Mouse (Mus musculus) Patski (cell line): ENCODE measurements around the gene Khnyn. TPM values are rescaled to one million over a fixed set of nuclear protein-coding genes. Genes with fewer than 3 reads are reported as not detected.
A peak's percentile ranks its signal among the peaks of the same experiment; 100 is the strongest.

ENCODE experiments used
- ATAC-seq: fragments of 100-300 bp; one replicate; pipeline ENCODE4 v1.8.0; 2021
- CTCF ChIA-PET: fragments of 350-600 bp; sonication (Branson Sonifier 250); formaldehyde crosslinking; loops from one replicate; lab custom pipeline; 2022; ENCODE audit warnings: inconsistent platforms; lab: Charles Lee
- POLR2A ChIA-PET: fragments of 350-600 bp; sonication (Branson Sonifier 250); formaldehyde crosslinking; loops from one replicate; lab custom pipeline; 2022; ENCODE audit warnings: antibody characterized with exemption, inconsistent platforms; lab: Charles Lee
- DNase-seq: peaks from one replicate; pipeline ENCODE4 v3.0.0-alpha.2; 2011; ENCODE audit warnings: low read depth, low spot score
- H3K27me3 ChIP-seq: fragments of 371-371 bp; one replicate; pipeline ENCODE4 v1.5.1; 2021
- CTCF ChIP-seq: fragments of 100-300 bp; IDR thresholded peaks from one replicate; pipeline ENCODE4 v1.5.1; 2021
- in situ Hi-C: fragments of 300-500 bp; cut with MboI; formaldehyde crosslinking; loops from 3 replicates; pipeline ENCODE4 v1.11.1; 2018; ENCODE audit warnings: low pct_unique_long_range_greater_than_20kb, mixed read lengths
- polyA plus RNA-seq: library from polyadenylated mRNA; unstranded; gene quantifications from one replicate; pipeline ENCODE4 v1.2.3, GENCODE M21; 2021

Gene Khnyn
- polyA plus RNA-seq, 1 experiment from 2014 or later, result 16.2 TPM

GRCm38 (mm10) chr14:55883149-55883661 lies 1.5 kb upstream of the Khnyn start:
- no peak for ATAC-seq
- no peak for DNase-seq
- ChIA-PET CTCF (interaction anchor here (1.3 kb wide), 1 partner anchor 9 kb away, joined by 4 read pairs; no protein-coding TSS in a partner anchor), POLR2A (interaction anchor here (1.3 kb wide), 1 partner anchor 13 kb away, joined by 6 read pairs; no protein-coding TSS in a partner anchor)
- TF ChIP-seq CTCF, result no peak
- in situ Hi-C loops, result no loop called here
- H3K27me3 ChIP-seq, result peaks cover 9% of the 10 kb centered on the region

- H3K27me3 ChIP-seq, result peaks cover 5% of the 10 kb centered on the region
- ATAC-seq, result no peak
- POLR2A ChIA-PET, result interaction anchor here (1.3 kb wide), 1 partner anchor 13 kb away, joined by 6 read pairs; no protein-coding TSS in a partner anchor
- in situ Hi-C loops, result no loop called here
- no peak for DNase-seq
- TF ChIP-seq CTCF, result no peak
- CTCF ChIA-PET, result interaction anchor here (1.3 kb wide), 1 partner anchor 10 kb away, joined by 4 read pairs; no protein-coding TSS in a partner anchor
Observed at GRCm38 (mm10) chr14:55883663-55884062, 1.1 kb upstream of the Khnyn start.

DNA sequence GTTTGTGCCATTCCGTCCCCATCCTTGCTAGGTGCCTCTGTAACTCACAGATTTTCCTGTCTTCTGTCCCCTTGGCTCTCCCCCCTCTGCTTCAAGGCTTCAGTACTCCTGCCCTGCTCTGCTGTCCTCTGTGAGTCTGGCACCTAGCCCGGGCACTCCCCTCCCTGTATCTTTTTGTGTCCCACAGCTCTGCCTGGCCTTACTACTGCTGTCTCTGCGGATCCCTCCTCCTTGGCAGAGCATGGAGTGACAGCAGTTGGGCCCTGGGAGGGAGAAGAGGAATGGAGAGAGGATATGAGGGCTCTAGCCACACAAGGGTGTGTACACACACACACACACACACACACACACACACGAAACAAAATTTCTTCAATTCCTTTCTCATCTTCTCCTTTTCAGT lies 581 bp upstream of the Khnyn start, which contains the start of gene Cbln3:
Cbln3 (minus strand) TSS at position 227 of the 400 bp plus-strand sequence.
- DNase-seq, result no peak
- ATAC-seq, result no peak
- ChIA-PET CTCF (interaction anchor here (1.2 kb wide), 1 partner anchor 10 kb away, joined by 4 read pairs; no protein-coding TSS in a partner anchor), POLR2A (no interaction called here)
- TF ChIP-seq CTCF, result no peak
- no peaks in the 10 kb centered on the region for H3K27me3 ChIP-seq
- in situ Hi-C loops, result no loop called here

DNA sequence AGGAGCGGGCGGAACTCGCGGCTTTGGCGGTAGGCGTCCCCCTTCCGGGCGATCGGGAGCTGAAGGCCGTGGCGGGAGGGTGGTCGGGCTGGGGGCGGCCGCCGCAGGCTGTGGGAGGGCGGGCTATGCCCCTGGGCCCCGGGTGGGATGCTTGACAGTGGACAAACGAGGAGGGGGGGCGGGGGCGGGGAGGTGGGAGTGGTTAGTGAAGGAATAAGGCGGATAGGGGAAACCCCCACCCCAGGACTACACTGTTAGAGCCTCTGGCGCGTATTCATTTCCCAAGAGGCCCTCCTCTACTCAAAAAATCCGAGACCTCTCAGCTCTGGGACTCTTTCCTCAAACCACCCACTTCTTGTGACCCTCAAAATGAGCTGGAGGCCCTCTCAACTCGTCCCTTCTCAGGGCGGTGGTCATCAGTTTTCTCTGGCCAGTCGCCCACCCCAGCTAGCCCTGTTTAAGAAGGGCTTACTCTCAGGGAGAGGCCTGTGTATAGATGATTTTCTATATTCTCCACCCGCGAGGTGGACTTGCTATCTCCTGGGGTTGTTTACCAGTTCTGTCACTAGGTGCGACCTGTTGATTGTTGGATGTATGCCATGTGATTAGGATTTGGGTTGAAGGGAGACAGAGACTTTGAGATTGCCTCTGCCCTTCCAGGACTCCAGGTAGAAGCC lies 505 bp downstream of the Khnyn start:
- in situ Hi-C loops, result no loop called here
- POLR2A ChIA-PET, result interaction anchor here (0.8 to 1.2 kb wide), 3 partner anchors 11 to 23 kb away, joined by 3 to 5 read pairs (median 3); no protein-coding TSS in a partner anchor
- no peaks in the 10 kb centered on the region for H3K27me3 ChIP-seq
- peak; percentile 40 for ATAC-seq
- CTCF ChIA-PET, result interaction anchor here (1.2 to 1.7 kb wide), 3 partner anchors 11 to 32 kb away, joined by 4 to 6 read pairs (median 4); no protein-coding TSS in a partner anchor
- DNase-seq, result no peak
- no peak for TF ChIP-seq CTCF

DNA sequence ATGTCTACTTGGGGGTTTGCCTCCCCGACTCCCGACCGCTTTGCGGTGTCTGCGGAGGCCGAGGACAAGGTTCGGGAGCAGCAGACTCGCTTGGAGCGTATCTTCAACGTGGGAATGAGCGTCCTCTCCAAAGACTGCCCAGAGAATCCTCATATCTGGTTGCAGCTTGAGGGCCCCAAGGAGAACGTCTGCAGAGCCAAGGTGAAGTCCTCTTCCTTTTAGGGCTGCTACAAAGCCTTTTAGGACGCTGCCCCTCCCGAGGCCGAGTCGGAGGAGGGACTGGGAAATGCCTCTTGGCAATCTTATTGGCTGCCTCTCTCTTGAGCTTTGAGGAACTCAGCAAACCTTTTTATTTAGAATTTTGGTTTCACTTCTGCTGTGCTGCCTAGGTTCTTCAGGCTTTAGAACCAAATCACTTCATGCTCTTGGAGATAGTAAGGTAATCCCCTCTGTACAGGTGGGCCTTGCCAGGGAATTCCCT lies 1.1 kb downstream of the Khnyn start:
- TF ChIP-seq CTCF, result no peak
- ChIA-PET CTCF (interaction anchor here (1.6 to 1.7 kb wide), 2 partner anchors 11 to 32 kb away, joined by 4 to 6 read pairs; no protein-coding TSS in a partner anchor), POLR2A (interaction anchor here (1.0 to 1.2 kb wide), 2 partner anchors 11 to 14 kb away, joined by 3 to 5 read pairs; no protein-coding TSS in a partner anchor)
- ATAC-seq (no peak), DNase-seq (no peak)
- in situ Hi-C loops, result no loop called here
- H3K27me3 ChIP-seq, result no peaks in the 10 kb centered on the region

DNA sequence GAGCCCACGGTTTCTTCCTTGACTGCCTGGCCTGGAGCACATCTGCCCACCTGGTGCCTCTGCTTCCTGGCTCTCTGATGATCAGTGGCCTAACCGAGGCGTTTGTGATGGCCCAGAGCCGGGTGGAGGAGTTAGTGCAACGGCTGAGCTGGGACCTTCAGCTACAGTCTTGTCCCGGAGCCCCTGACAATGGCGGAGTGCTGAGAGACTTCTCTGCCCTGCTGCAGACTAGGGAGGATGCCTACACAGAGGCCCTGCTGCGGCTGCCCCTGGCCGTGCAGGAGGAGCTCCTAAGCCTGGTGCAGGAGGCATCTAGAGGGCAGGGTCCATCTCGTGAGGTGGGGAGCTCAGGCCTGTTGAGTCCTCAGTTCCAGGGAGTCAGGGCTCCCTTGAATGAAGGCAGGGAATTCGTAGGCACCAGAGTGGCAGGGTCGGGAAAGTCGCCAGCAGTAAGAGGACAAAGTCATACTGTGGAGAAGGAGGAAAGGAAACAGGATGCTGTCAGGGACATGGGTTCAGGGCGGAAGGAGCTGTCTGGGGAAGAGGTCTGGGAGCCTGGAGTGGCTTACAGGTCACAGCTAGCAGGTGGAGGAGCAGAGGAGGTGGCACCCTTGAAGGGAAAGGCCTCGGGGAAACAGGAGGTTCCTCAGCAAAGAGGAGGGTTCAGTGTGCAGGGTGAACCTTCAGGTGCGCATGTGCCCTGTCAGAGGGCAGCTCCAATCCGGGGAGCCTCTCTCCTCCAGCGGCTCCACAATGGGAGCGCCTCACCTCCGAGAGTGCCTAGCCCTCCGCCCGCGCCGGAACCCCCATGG lies 2.0 kb downstream of the Khnyn start:
- ATAC-seq, result no peak
- in situ Hi-C loops, result no loop called here
- H3K27me3 ChIP-seq, result no peaks in the 10 kb centered on the region
- no peak for TF ChIP-seq CTCF
- DNase-seq, result no peak
- POLR2A ChIA-PET, result no interaction called here
- CTCF ChIA-PET, result interaction anchor here (0.6 to 2.9 kb wide), 4 partner anchors 10 to 36 kb away, joined by 4 to 14 read pairs (median 6); no protein-coding TSS in a partner anchor

GRCm38 (mm10) chr14:55897671-55898070 lies 12.9 kb downstream of the Khnyn start:
- POLR2A ChIA-PET, result no interaction called here
- H3K27me3 ChIP-seq, result no peaks in the 10 kb centered on the region
- CTCF ChIA-PET, result no interaction called here
- in situ Hi-C loops, result no loop called here
- DNase-seq, result no peak
- no peak for ATAC-seq
- TF ChIP-seq CTCF, result no peak

DNA sequence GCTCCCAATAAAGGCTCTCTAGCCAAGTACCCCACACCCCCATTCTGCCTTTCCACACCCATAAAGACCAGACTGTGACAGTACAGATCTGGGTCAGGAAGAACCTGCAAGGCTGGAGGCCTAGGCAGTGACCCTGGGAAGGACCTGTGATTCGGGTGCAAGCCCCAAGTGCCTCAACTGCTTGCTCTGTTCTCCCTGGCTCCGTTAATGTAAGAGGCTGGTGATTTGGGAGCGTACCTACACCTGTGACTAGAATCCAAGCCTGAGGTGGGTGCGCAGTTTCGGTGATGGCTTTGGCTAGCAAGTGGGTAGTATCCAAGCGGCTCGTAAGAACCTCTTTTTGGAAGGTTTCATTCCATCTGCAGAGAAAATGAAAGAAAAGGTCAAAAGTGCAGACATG lies 14.2 kb downstream of the Khnyn start:
- ChIA-PET CTCF (interaction anchor here (0.9 kb wide), 1 partner anchor 35 kb away, joined by 3 read pairs; no protein-coding TSS in a partner anchor), POLR2A (interaction anchor here (0.8 kb wide), 1 partner anchor 14 kb away, joined by 5 read pairs; the partner anchor contains the start of gene Khnyn)
- ATAC-seq (no peak), DNase-seq (no peak)
- H3K27me3 ChIP-seq, result no peaks in the 10 kb centered on the region
- no peak for TF ChIP-seq CTCF
- in situ Hi-C loops, result no loop called here

DNA sequence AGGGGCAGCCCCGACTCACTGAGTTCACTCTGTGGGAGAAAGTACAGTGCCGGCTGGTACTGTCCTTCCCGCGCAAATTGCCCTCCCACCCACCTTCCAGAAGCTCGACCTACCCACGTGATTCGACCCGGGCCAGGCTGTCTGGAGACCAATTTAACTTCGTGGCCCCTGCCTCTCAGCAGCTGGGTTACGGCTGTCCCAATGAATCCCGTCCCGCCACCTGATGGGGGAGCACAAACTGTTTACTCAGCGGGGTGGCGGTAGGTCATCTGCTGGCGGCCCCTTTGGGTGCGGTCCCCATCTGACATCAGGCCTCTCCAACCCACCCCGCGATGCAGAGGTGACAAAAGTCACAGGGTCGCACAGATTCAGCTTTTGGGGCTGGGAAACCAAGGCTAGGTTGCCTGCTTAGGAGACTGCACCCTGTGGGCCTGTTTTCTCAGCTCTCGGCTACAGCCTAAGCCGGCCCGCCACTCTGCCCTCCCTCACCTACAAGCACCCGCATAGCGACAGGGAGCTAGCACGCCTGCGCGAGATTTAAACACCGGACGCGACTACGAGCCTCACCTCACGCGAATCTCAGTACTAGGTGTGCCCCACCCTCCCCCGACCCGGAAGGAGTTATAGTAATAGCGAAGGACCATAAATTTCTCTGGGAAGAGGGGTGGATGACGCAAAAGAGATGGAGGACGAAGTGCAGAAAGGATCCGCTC lies 15.1 kb downstream of the Khnyn start, which contains the start of gene Sdr39u1:
Sdr39u1 (minus strand) TSS at position 593 of the 713 bp plus-strand sequence.
- no peak for DNase-seq
- no peak for TF ChIP-seq CTCF
- CTCF ChIA-PET, result no interaction called here
- in situ Hi-C loops, result no loop called here
- POLR2A ChIA-PET, result interaction anchor here (0.8 to 1.3 kb wide), 2 partner anchors 11 to 15 kb away, joined by 4 to 5 read pairs; partner anchors contain the start of gene Khnyn
- H3K27me3 ChIP-seq, result no peaks in the 10 kb centered on the region
- peak; percentile 71 for ATAC-seq
